Mouse (Mus musculus) MEL (cell line): ENCODE data around the gene Kat6b. TPM values are rescaled to one million over a fixed set of nuclear protein-coding genes. Genes with fewer than 3 reads are reported as not detected.

Source experiments
- DNase-seq: peaks from one replicate; pipeline ENCODE4 v3.0.0; 2011; ENCODE audit warnings: low read depth, low spot score
- H3K27ac ChIP-seq: 2 replicates; pipeline ENCODE4 v1.5.1; 2012; ENCODE audit warnings: low read depth, mild to moderate bottlenecking, control low read depth, low read length, moderate library complexity; ENCODE audit not compliant: control insufficient read depth
- H3K27me3 ChIP-seq, 2 experiments: fragments of 150-350 bp in 1 of 2; sonication (generic) in 1 of 2; 2 replicates each; pipeline ENCODE4 v1.6.1; 2012; ENCODE audit warnings: low read length in 2 of 2, mild to moderate bottlenecking in 2 of 2, improper control_type of control experiment in 1 of 2, moderate library complexity in 1 of 2; ENCODE audit not compliant: insufficient read depth in 2 of 2, control insufficient read depth in 1 of 2
- H3K36me3 ChIP-seq, 2 experiments: 2 replicates each; pipeline ENCODE4 v1.6.1; 2012 to 2014; ENCODE audit warnings: low read length in 2 of 2, improper control_type of control experiment in 1 of 2, inconsistent platforms in 1 of 2, mild to moderate bottlenecking in 1 of 2; ENCODE audit not compliant: insufficient read depth in 2 of 2, control insufficient read depth in 1 of 2
- H3K4me1 ChIP-seq, 2 experiments: fragments of 150-350 bp in 1 of 2; sonication (generic) in 1 of 2; 2 replicates each; pipeline ENCODE4 v1.6.1; 2012; ENCODE audit warnings: low read length in 2 of 2, improper control_type of control experiment in 1 of 2, mild to moderate bottlenecking in 1 of 2; ENCODE audit not compliant: insufficient read depth in 2 of 2, control insufficient read depth in 1 of 2
- H3K4me3 ChIP-seq, 2 experiments: fragments of 150-350 bp in 1 of 2; sonication (generic) in 1 of 2; 2 replicates each; pipeline ENCODE4 v1.5.1; 2012; ENCODE audit warnings: low read depth in 2 of 2, low read length in 2 of 2, mild to moderate bottlenecking in 2 of 2, moderate library complexity in 2 of 2, control low read depth in 1 of 2, improper control_type of control experiment in 1 of 2; ENCODE audit not compliant: control insufficient read depth in 1 of 2, insufficient read depth in 1 of 2
- H3K79me2 ChIP-seq: 2 replicates; pipeline ENCODE4 v1.6.1; 2012; ENCODE audit warnings: mild to moderate bottlenecking, low read length, moderate library complexity; ENCODE audit not compliant: control insufficient read depth, poor library complexity, insufficient read depth
- H3K9ac ChIP-seq: 2 replicates; pipeline ENCODE4 v1.6.1; 2012; ENCODE audit warnings: low read depth, mild to moderate bottlenecking, control low read depth, low read length, moderate library complexity; ENCODE audit not compliant: control insufficient read depth, poor library complexity, severe bottlenecking
- H3K9me3 ChIP-seq: fragments of 150-350 bp; sonication (generic); replicated peaks from 2 replicates; pipeline ENCODE4 v1.6.1; 2012; ENCODE audit warnings: mild to moderate bottlenecking, low read length, improper control_type of control experiment, moderate library complexity; ENCODE audit not compliant: insufficient read depth
- BHLHE40 ChIP-seq: IDR thresholded peaks from 2 replicates; pipeline ENCODE4 v1.6.1; 2012; ENCODE audit warnings: low read depth, mild to moderate bottlenecking, inconsistent platforms, low read length, improper control_type of control experiment, borderline replicate concordance
- CHD1 ChIP-seq: IDR thresholded peaks from 2 replicates; pipeline ENCODE4 v1.6.1; 2012; ENCODE audit warnings: low read depth, mild to moderate bottlenecking, inconsistent platforms, low read length, improper control_type of control experiment
- CTCF ChIP-seq, 3 experiments: IDR thresholded peaks in 2 of 3; conservative IDR thresholded peaks in 1 of 3; 2 replicates each; pipeline ENCODE4 v1.5.1; 2011 to 2012; ENCODE audit warnings: low read length in 3 of 3, low read depth in 2 of 3, mild to moderate bottlenecking in 2 of 3, improper control_type of control experiment in 1 of 3, inconsistent platforms in 1 of 3, mixed read lengths in 1 of 3, moderate library complexity in 1 of 3; ENCODE audit not compliant: control insufficient read depth in 1 of 3, insufficient read depth in 1 of 3, poor library complexity in 1 of 3, severe bottlenecking in 1 of 3
- E2F4 ChIP-seq: IDR thresholded peaks from 2 replicates; pipeline ENCODE4 v1.6.1; 2011; ENCODE audit warnings: low read depth, low read length, improper control_type of control experiment, borderline replicate concordance
- ELF1 ChIP-seq: IDR thresholded peaks from 2 replicates; pipeline ENCODE4 v1.6.1; 2014; ENCODE audit warnings: low read depth, mild to moderate bottlenecking, inconsistent platforms, low read length, improper control_type of control experiment, moderate library complexity
- EP300 ChIP-seq, 2 experiments: IDR thresholded peaks; 2 replicates each; pipeline ENCODE4 v1.6.1; 2011; ENCODE audit warnings: improper control_type of control experiment in 2 of 2, low read length in 2 of 2, low read depth in 1 of 2, mild to moderate bottlenecking in 1 of 2
- ETS1 ChIP-seq: IDR thresholded peaks from 2 replicates; pipeline ENCODE4 v1.6.1; 2012; ENCODE audit warnings: low read depth, mild to moderate bottlenecking, inconsistent platforms, low read length, improper control_type of control experiment, moderate library complexity
- GABPA ChIP-seq: IDR thresholded peaks from 2 replicates; pipeline ENCODE4 v1.6.1; 2012; ENCODE audit warnings: low read depth, mild to moderate bottlenecking, inconsistent platforms, low read length, improper control_type of control experiment, moderate library complexity
- GATA1 ChIP-seq: IDR thresholded peaks from 2 replicates; pipeline ENCODE4 v1.6.1; 2011; ENCODE audit warnings: low read depth, low read length, improper control_type of control experiment
- JUND ChIP-seq: IDR thresholded peaks from 2 replicates; pipeline ENCODE4 v1.6.1; 2011; ENCODE audit warnings: low read depth, mild to moderate bottlenecking, improper control_type of control experiment, low read length
- KAT2A ChIP-seq: conservative IDR thresholded peaks from 2 replicates; pipeline ENCODE4 v1.6.1; 2012; ENCODE audit warnings: low read depth, low read length, improper control_type of control experiment, inconsistent platforms
- MAFK ChIP-seq: IDR thresholded peaks from 2 replicates; pipeline ENCODE4 v1.6.1; 2011; ENCODE audit warnings: low read depth, mild to moderate bottlenecking, low read length, improper control_type of control experiment, borderline replicate concordance
- MAX ChIP-seq: IDR thresholded peaks from 2 replicates; pipeline ENCODE4 v1.6.1; 2011; ENCODE audit warnings: low read length, improper control_type of control experiment
- MAZ ChIP-seq: IDR thresholded peaks from 2 replicates; pipeline ENCODE4 v1.6.1; 2012; ENCODE audit warnings: low read depth, mild to moderate bottlenecking, inconsistent platforms, low read length, improper control_type of control experiment
- MXI1 ChIP-seq: IDR thresholded peaks from 2 replicates; pipeline ENCODE4 v1.6.1; 2011; ENCODE audit warnings: mild to moderate bottlenecking, low read depth, low read length, improper control_type of control experiment
- MYB ChIP-seq: IDR thresholded peaks from 2 replicates; pipeline ENCODE4 v1.6.1; 2011; ENCODE audit warnings: mild to moderate bottlenecking, low read depth, low read length, improper control_type of control experiment
- NELFE ChIP-seq: IDR thresholded peaks from 2 replicates; pipeline ENCODE4 v1.6.1; 2011; ENCODE audit warnings: low read depth, low read length, improper control_type of control experiment
- NRF1 ChIP-seq: IDR thresholded peaks from 2 replicates; pipeline ENCODE4 v1.6.1; 2014; ENCODE audit warnings: low read depth, mild to moderate bottlenecking, inconsistent platforms, low read length, improper control_type of control experiment, moderate library complexity; ENCODE audit not compliant: poor library complexity, insufficient read depth, severe bottlenecking
- POLR2A ChIP-seq, 2 experiments: IDR thresholded peaks; 2 replicates each; pipeline ENCODE4 v1.6.1; 2011 to 2012; ENCODE audit warnings: low read length in 2 of 2, mild to moderate bottlenecking in 2 of 2, control low read depth in 1 of 2, improper control_type of control experiment in 1 of 2, low read depth in 1 of 2, moderate library complexity in 1 of 2; ENCODE audit not compliant: control insufficient read depth in 1 of 2, insufficient read depth in 1 of 2, poor library complexity in 1 of 2
- POLR2AphosphoS2 ChIP-seq: IDR thresholded peaks from 2 replicates; pipeline ENCODE4 v1.6.1; 2011; ENCODE audit warnings: low read length, improper control_type of control experiment
- POLR2AphosphoS5 ChIP-seq: IDR thresholded peaks from 2 replicates; pipeline ENCODE4 v1.6.1; 2012; ENCODE audit warnings: low read depth, borderline replicate concordance, mild to moderate bottlenecking, inconsistent platforms, low read length, moderate library complexity, mixed read lengths
- RCOR1 ChIP-seq: IDR thresholded peaks from 2 replicates; pipeline ENCODE4 v1.6.1; 2012; ENCODE audit warnings: low read depth, mild to moderate bottlenecking, inconsistent platforms, low read length, improper control_type of control experiment
- SIN3A ChIP-seq: IDR thresholded peaks from 2 replicates; pipeline ENCODE4 v1.6.1; 2012; ENCODE audit warnings: low read length, improper control_type of control experiment, inconsistent platforms
- SMC3 ChIP-seq: IDR thresholded peaks from 2 replicates; pipeline ENCODE4 v1.6.1; 2011; ENCODE audit warnings: low read depth, low read length, improper control_type of control experiment
- TAL1 ChIP-seq: IDR thresholded peaks from 2 replicates; pipeline ENCODE4 v1.6.1; 2012; ENCODE audit warnings: mild to moderate bottlenecking, inconsistent platforms, low read length, moderate library complexity, mixed read lengths
- TCF12 ChIP-seq: IDR thresholded peaks from 2 replicates; pipeline ENCODE4 v1.6.1; 2014; ENCODE audit warnings: low read depth, mild to moderate bottlenecking, inconsistent platforms, low read length, improper control_type of control experiment, moderate library complexity
- USF1 ChIP-seq: IDR thresholded peaks from 2 replicates; pipeline ENCODE4 v1.6.1; 2014; ENCODE audit warnings: low read depth, mild to moderate bottlenecking, inconsistent platforms, low read length, improper control_type of control experiment, moderate library complexity
- USF2 ChIP-seq, 2 experiments: IDR thresholded peaks; 2 replicates each; pipeline ENCODE4 v1.6.1; 2011 to 2012; ENCODE audit warnings: improper control_type of control experiment in 2 of 2, low read length in 2 of 2, borderline replicate concordance in 1 of 2, inconsistent platforms in 1 of 2, low read depth in 1 of 2, mild to moderate bottlenecking in 1 of 2; ENCODE audit not compliant: insufficient read depth in 1 of 2
- ZKSCAN1 ChIP-seq: IDR thresholded peaks from 2 replicates; pipeline ENCODE4 v1.6.1; 2012; ENCODE audit warnings: low read depth, mild to moderate bottlenecking, inconsistent platforms, low read length, improper control_type of control experiment, moderate library complexity
- ZMIZ1 ChIP-seq: IDR thresholded peaks from 2 replicates; pipeline ENCODE4 v1.6.1; 2012; ENCODE audit warnings: low read depth, mild to moderate bottlenecking, inconsistent platforms, low read length, improper control_type of control experiment, moderate library complexity
- ZNF384 ChIP-seq: IDR thresholded peaks from 2 replicates; pipeline ENCODE4 v1.6.1; 2012; ENCODE audit warnings: low read depth, mild to moderate bottlenecking, inconsistent platforms, low read length, improper control_type of control experiment
- polyA plus RNA-seq, 2 experiments: library from polyadenylated mRNA; stranded (reverse) in 1 of 2; unstranded in 1 of 2; fragments of >175 nt in 1 of 2; fragments of >200 nt in 1 of 2; gene quantifications; 2 replicates each; pipeline versions ENCODE4 v1.2.1 to v1.2.4; 2012; ENCODE audit warnings: low replicate concordance in 2 of 2, low read depth in 1 of 2; ENCODE audit not compliant: insufficient read length in 2 of 2, insufficient read depth in 1 of 2, missing spikeins in 1 of 2
- total RNA-seq: library from RNA; depleted of rRNA; stranded (reverse); fragments of 300-350 nt; gene quantifications from 2 replicates; pipeline ENCODE4 v1.2.3, GENCODE M21; 2012

Gene Kat6b
- total and polyA plus RNA-seq, 3 experiments = 1.8 to 5.4 TPM; not detected in 1

GRCm38 (mm10) chr14:21515505-21515904 lies 34.3 kb downstream of the Kat6b start:
- H3K79me2 ChIP-seq = no peaks in the 10 kb centered on the region
- no peak overlapping the region for H3K27ac ChIP-seq
- H3K4me1 ChIP-seq = peaks cover 5 to 10% of the 10 kb centered on the region in 2 experiments
- no peaks in the 10 kb centered on the region for H3K9me3 ChIP-seq
- no peak overlapping the region for H3K4me3 ChIP-seq
- DNase-seq = no peak
- no peak overlapping the region for H3K9ac ChIP-seq
- peaks cover 0 to 14% of the 10 kb centered on the region in 2 experiments; a peak in 2 of 4 replicates for H3K36me3 ChIP-seq
- no peaks in the 10 kb centered on the region for H3K27me3 ChIP-seq
- TF ChIP-seq MYB = no peak
- TF ChIP-seq CTCF (IDR thresholded peaks at IDR 0.05 in 2 of 3, conservative IDR thresholded peaks at IDR 0.05 in 1 of 3; ENCODE audit: control insufficient read depth in 1 of 3, insufficient read depth in 1 of 3, low read depth in 2 of 3, low read length in 3 of 3, poor library complexity in 1 of 3, severe bottlenecking in 1 of 3) = no peak
- no peak for TF ChIP-seq MAZ
- TF ChIP-seq POLR2AphosphoS2 = no peak
- no peak for TF ChIP-seq JUND
- TF ChIP-seq BHLHE40 = no peak
- TF ChIP-seq ZMIZ1 = no peak
- TF ChIP-seq NELFE = no peak
- no peak for TF ChIP-seq POLR2A (IDR thresholded peaks at IDR 0.05; ENCODE audit: control insufficient read depth in 1 of 2, insufficient read depth in 1 of 2, low read depth in 1 of 2, low read length in 2 of 2, poor library complexity in 1 of 2)
- no peak for TF ChIP-seq CHD1
- no peak for TF ChIP-seq SIN3A
- TF ChIP-seq GATA1 = no peak
- TF ChIP-seq SMC3 = no peak
- no peak for TF ChIP-seq USF2 (IDR thresholded peaks at IDR 0.05; ENCODE audit: borderline replicate concordance in 1 of 2, insufficient read depth in 1 of 2, low read depth in 1 of 2, low read length in 2 of 2)
- TF ChIP-seq NRF1 = no peak
- no peak for TF ChIP-seq POLR2AphosphoS5
- no peak for TF ChIP-seq MAFK
- TF ChIP-seq RCOR1 = no peak
- no peak for TF ChIP-seq E2F4

GRCm38 (mm10) chr14:21519307-21519706 lies 38.1 kb downstream of the Kat6b start:
- peaks cover 5 to 14% of the 10 kb centered on the region in 2 experiments for H3K4me1 ChIP-seq
- peak; percentile 52 for DNase-seq
- TF ChIP-seq MAX (no peak), KAT2A (no peak), USF1 (no peak), ELF1 (no peak), SMC3 (no peak), GATA1 (peak; percentile 75), NELFE (no peak), SIN3A (no peak), RCOR1 (peak; percentile 32; the same call in 1 of the 2 replicates), MXI1 (no peak), ZMIZ1 (no peak), ETS1 (peak; percentile 67; the same call in 1 of the 2 replicates), EP300 (IDR thresholded peaks at IDR 0.05; ENCODE audit: low read depth in 1 of 2, low read length in 2 of 2) (peak in 1 of 2 experiments; percentile 60; a peak in 2 of 4 replicates), GABPA (no peak), JUND (no peak), ZNF384 (no peak), MAFK (0 out of 2 replicates have a peak, but pooled peaks have one; percentile 44), TCF12 (peak; percentile 52; the same call in 1 of the 2 replicates), TAL1 (peak; percentile 71), POLR2A (IDR thresholded peaks at IDR 0.05; ENCODE audit: control insufficient read depth in 1 of 2, insufficient read depth in 1 of 2, low read depth in 1 of 2, low read length in 2 of 2, poor library complexity in 1 of 2) (no peak), ZKSCAN1 (no peak), MYB (no peak)

More at GRCm38 (mm10) chr14:21519307-21519706, 38.1 kb downstream of the Kat6b start:
- Histone ChIP-seq H3K27me3 (no peaks in the 10 kb centered on the region), H3K4me3 (no peak overlapping the region), H3K79me2 (no peaks in the 10 kb centered on the region), H3K36me3 (peaks cover 0 to 15% of the 10 kb centered on the region in 2 experiments; a peak in 2 of 4 replicates), H3K27ac (no peak overlapping the region), H3K9me3 (no peaks in the 10 kb centered on the region), H3K9ac (no peak overlapping the region)
